Mouse (Mus musculus): ENCODE measurements around the gene Klrb1c. TPM values are rescaled to one million over a fixed set of nuclear protein-coding genes. Genes with fewer than 3 reads are reported as not detected.
"Not testable (repeated sequence)": the region's sequence is repeated elsewhere in the genome, so short reads cannot be mapped to it uniquely, and the experiment has no call there.

Klrb1c gene
- total RNA-seq, 2 experiments from 2014 or later = 0.16 TPM; not detected in 1

DNA sequence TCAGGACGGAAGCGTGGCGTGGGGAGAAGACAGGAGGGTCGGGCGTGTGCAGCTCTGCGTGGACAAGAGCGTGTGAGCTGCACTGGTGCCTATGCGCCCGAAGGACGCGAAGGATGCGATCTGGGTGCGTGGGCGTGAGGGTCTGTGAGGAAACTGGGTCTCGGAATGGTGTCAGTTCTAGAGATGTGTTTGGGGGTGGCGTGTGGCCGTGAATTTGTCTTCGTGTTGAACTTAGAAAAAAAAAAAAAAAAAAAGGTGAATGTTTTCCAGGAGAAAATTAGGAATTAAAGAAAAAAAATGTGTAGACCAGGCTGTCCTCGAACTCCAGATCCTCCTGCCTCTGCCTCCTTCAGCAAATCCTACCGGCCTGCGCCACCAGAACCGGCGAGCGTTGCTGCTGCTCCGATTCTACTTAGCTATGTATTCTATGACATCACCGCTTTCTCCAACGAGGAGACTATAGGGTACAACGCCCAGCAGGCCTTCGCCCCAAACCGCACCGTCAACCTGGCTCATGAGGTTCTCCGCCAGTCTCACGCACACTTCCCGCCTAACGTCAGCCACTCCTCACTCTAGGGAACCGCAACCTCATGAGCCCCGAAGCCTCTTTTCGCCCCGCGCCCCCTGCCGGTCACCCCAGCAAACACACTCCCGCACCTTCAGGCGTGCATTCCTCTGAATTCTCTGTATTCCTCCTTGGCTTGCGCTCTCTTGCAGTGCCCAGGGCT, 28.4 kb downstream of the Klrb1c start:
- DNase-seq = peak; percentile 89 to 93

DNA sequence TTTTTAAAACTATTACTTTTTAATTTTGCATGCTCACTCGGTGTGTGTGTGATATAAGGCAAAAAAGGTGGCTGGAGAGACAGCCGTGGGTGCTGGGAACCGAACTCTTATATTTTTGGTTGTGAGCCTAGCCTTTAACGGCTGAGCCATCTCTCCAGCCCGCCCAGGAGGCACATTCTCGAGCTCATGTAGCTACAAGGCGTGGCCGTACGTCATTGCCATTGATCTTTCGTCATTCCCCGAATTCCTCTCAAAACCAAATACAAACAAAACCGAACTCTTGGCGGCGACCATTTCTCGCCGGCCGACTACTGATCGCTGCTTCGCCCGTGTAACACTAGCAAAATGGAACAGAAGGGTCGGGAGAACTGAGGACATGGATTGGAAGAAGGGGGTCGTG, 29.0 kb downstream of the Klrb1c start:
- intact Hi-C loops (cut with DNase I) = loop anchor here (5.0 to 10.0 kb wide), 3 partner anchors 335 to 472 kb away; partner anchors contain the start of genes Clec2d and Itfg2
- DNase-seq = peak; percentile 96 to 98

More for the DNA sequence above, 28.4 kb downstream of the Klrb1c start:
- intact Hi-C loops (cut with DNase I) = loop anchor here (5.0 to 10.0 kb wide), 3 partner anchors 336 to 472 kb away; partner anchors contain the start of genes Clec2d and Itfg2

DNA sequence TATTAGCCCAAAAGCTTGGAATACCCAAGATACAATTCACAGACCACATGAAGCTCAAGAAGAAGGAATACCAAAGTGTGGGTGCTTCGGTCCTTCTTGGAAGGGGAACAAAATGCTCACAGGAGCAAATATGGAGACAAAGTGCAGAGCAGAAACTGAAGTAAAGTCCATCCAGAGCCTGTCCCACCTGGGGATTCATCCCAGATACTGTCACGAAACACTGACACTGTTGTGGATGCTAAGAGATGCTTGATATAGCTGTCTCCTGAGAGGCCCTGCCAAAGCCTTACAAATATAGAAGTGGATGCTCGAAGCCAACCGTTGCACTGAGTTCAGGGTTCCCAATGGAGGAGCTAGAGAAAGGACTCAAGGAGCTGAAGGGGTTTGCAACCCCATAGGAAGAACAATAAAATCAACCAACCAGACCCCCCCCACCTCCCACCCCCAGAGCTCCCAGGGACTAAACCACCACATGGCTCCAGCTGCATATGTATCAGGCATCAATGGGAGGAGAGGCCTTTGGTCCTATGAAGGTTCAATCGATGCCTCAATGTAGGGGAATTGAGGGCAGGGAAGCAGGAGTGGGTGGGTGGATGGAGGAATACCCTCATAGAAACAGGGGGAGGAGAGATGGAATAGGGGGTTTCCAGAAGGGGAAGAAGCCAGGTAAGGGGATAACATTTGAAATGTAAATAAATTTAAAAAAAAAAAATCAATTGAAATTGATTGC, 29.6 kb downstream of the Klrb1c start:
- DNase-seq = no peak
- intact Hi-C loops (cut with DNase I) = loop anchor here (10.0 kb wide), 1 partner anchor 155 kb away; no protein-coding TSS in a partner anchor

DNA sequence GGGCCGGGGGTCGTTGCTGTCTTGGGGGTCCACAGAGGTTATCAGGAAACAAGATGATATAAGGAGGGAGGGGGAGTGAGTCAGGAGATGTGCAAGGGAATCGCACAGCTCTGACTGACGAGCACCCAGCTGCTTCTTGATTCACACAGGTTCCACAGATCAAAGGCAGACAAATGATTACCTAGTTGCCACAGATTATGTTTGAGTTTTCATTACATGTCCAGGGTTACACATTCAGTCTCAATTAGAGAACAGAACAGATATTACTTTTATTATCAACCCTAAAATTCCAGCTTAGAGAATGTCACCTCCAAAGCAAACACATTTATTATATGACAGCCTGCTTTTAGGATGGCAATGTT, 33.6 kb downstream of the Klrb1c start:
- intact Hi-C loops (cut with DNase I) = loop anchor here (10.0 kb wide), 1 partner anchor 151 kb away; no protein-coding TSS in a partner anchor
- not testable (repeated sequence) for DNase-seq

DNA sequence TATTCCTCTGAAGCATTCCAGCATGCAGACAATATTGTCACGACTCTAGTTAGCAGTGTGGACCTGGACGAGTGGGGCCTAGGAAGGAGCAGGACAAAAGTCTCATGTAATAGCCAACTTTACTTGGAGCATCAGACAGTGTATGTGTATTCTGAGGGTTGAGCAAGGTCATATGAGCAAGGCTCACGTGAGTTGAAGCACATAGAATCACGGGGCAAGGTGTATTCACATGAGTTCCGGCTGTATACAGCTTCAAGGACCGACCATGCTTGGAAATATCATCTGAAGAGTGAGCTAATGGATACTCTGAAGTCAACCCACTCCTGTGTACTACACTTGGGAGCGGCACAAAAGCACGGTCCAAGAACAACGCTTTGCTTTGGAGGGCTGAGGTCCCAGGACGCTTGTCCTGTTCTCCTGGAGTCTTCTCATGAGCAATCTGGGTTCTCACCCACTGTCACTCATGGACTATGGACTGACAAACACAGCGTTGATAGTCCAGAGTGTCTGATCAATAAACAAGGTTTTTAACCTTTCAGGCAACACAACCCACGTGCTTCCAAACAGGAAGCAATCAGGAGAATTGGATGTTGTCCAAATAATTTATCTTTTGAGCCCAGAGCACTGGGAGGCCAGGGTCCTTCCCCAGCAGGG, 34.1 kb downstream of the Klrb1c start:
- intact Hi-C loops (cut with DNase I) = loop anchor here (10.0 kb wide), 1 partner anchor 150 kb away; no protein-coding TSS in a partner anchor
- DNase-seq = not testable (repeated sequence)

DNA sequence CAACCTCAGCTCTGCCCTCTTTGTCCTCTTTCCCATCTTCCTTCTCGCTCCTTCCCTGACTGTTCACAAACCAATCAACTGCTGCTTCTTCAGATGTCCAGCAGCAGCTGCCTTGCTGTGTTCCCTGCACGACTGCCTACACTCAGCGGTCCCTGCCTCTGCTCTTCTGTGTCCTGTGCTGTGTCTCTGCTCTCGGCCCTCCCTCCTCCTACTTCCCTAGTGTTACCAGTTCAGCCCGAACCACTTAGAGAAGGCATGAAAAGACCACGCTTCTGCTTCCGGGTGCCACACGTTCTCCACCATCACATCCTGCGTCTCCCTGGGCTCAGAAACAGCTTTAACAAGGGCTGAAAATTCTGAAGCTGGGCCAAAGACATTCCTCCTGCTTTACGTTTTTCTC, 34.8 kb downstream of the Klrb1c start:
- peak in 1 of 2 experiments; percentile 26 for DNase-seq
- intact Hi-C loops (cut with DNase I) = loop anchor here (10.0 kb wide), 1 partner anchor 149 kb away; no protein-coding TSS in a partner anchor

DNA sequence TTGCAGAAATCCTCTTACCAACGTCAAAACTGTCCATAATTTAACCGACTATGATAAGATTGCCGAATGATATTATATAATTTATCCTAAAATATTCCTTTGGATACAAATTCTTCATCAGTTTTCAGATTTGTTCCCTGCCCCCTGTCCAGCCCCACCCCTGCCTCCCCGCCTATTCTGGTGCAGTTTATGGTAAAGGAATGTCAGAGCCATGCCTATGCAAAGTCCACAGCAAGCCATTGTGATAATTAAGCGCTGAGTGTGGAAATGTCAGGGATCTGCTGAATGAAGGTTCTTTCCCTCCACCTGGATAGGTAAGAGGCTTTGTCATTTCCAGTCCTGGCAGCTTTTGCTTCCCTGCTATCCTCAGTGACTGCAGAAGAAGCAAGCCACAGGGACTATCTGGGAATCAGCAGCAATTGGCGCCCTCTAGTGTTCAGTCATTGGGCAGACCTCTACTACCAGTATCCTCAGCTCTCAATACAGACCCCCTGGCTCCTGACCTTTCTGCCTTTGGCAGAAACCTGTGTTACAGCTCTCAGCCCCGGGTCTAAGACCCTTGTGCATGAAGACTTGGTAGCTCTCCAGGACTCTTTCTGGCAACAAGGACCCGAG, 35.3 kb downstream of the Klrb1c start:
- intact Hi-C loops (cut with DNase I) = loop anchor here (10.0 kb wide), 1 partner anchor 149 kb away; no protein-coding TSS in a partner anchor
- peak; percentile 74 to 76 for DNase-seq

DNA sequence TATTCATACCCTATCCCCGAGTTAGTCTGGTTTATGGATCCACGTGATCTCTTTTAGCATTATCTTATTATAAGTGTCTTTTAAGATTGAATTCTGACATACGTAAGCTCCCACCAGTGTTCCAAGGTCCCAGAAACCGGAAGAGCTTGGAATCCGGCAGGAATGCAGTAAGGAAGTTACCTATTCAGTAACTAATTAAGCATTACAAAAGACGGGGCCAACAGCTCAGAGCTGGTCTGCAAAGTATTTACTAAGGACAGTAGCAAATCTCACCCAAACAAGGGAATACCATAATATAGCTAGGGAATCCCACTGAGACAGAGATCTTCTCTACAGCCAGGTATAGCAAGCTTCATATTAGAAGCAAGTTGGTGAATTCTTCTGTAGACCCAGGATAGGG, 42.0 kb downstream of the Klrb1c start:
- DNase-seq; intact Hi-C loops (cut with DNase I): not testable (repeated sequence)

DNA sequence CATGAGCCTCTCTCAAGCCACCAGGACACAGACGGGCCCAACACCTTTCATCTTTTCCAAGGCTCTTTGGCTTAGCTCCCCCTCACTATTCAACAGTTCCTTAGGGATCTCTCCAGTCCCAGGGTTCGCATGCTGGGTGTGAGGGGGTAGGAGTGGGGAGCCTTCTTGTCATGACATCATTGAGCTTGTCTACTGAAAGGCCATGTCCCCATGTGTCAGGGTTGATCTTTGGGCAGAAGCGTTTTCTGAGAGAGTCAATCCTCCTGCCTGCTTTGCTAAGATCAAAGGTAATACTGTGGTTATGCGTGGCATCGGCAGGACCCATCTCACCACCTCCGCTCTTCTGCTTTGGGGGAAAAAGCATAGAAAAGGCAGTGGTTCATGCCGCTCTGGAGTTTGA, 51.6 kb downstream of the Klrb1c start:
- intact Hi-C loops (cut with DNase I) = no loop called here
- DNase-seq = no peak

DNA sequence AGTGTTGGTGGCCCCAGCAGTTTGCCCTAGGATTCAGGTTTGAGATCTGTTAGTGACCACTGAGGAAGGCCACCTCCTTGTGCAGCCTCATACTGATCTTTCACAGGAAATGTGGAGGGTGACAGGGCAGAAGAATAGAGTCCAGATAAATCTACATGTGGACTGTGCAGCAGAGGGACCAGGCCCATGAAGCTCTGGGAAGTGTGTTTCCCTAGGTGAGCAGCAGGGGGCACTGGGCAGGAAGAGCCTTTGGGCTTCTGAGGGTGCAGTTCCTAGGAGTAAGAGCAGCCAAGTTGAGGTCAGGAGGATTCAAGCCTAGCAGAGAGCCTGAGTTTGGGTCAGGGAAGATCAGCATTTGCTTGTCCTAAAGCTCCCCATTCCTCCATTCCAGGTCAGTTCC, 52.9 kb downstream of the Klrb1c start:
- peak in 1 of 2 experiments; percentile 28 for DNase-seq
- intact Hi-C loops (cut with DNase I) = no loop called here

DNA sequence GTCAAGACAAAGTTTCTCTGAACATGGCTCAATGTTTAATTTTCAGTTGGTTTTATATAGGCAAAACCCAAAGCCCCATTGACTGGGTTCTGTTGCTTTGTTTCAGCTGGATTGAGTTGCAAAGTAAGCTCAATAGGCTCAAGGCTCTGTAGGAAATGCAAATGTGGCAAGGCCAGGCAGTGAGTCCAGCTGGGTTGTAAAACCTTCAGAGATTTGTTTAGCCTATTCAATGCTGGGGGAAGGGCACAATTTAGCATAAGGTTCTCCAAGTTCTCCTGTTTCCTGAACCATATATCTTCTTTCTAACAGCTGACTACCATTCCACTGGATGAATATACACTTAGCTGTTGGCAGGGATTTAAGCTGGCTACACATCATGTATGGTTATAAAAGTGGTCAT, 54.1 kb downstream of the Klrb1c start:
- DNase-seq = no peak
- intact Hi-C loops (cut with DNase I) = no loop called here

DNA sequence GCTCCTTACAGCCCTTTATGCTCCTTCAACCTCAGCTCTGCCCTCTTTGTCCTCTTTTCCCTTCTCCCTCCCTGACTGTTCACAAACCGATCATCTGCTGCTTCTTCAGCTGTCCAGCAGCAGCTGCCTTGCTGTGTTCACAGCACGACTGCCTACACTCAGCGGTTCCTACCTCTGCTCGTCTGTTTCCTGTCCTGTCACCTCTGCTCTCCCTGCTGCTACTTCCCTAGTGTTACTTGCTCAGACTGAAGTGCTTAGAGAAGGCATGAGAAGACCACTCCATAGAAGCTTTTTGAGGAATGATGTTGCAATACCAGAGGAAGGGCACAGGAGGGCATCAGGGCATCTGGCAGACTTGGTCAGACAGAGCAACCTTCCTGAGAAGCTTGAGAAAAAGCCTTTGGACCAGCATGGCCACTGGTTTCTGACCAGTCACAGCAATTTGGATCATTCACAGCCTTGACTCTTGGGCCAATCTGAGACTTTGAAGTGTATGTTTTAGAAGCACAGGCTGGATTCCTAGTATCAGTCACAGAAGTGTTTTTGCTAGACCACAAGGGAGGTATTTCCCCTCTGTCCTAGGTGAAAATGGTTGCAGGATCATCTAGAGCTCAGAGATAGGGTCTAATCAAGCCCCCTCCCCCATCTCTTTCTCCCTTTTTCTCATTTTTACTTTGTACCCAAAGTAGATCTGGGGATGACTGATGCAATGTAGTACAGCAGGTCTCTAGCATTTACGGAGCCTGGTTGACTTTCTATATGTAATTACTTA, 54.9 kb downstream of the Klrb1c start:
- intact Hi-C loops (cut with DNase I) = no loop called here
- no peak for DNase-seq

DNA sequence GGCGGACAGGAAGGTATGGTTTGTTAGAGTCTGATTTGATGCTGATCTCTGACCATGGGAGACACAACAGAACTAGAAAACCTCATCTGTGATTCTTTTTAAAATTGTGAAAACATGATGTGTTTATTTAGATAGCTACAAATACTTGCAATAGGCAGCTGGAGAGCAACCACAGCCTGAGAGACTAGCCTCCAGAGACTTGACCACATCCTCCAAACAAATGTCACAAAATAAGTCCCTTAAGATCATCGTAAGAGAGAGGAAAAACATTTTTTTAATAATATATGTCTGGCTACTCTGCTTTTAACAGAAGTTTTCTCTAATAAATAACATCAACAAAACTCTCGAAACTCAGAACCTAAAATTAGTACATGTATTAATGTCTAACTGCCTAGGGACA, 57.0 kb downstream of the Klrb1c start:
- DNase-seq = no peak

More for the DNA sequence above, 57.0 kb downstream of the Klrb1c start:
- intact Hi-C loops (cut with DNase I) = no loop called here

Other genes starting within 250 kb of the Klrb1c start
- gene A2ml1, start 207.6 kb downstream of the Klrb1c start, total RNA-seq (2021) = not detected
- not detected for gene Klrb1a, start 165.7 kb downstream of the Klrb1c start, total RNA-seq (2021)
- gene Clec2h, start 126.8 kb downstream of the Klrb1c start, total RNA-seq (2021) = under 1 TPM in 1 of 2 experiments, not detected in 1; 0.31 TPM
- gene Klrb1, start 66.2 kb downstream of the Klrb1c start, total RNA-seq (2021) = not detected
- gene Gm44511, start 37.1 kb upstream of the Klrb1c start, total RNA-seq (2021) = not detected
- not detected for gene Klrb1b, start 37.1 kb upstream of the Klrb1c start, total RNA-seq (2021)
- gene Clec2i, start 98.4 kb upstream of the Klrb1c start, total RNA-seq (2021) = not detected
- under 1 TPM in 1 of 2 experiments, not detected in 1; 0.38 TPM for gene BC035044, start 101.9 kb upstream of the Klrb1c start, total RNA-seq (2021)
- gene Clec2g, start 145.2 kb upstream of the Klrb1c start, total RNA-seq (2021) = 1 to 10 TPM; 3.5 to 3.6 TPM

Measured in heart, postnatal 36 days (tissue).